Mouse (Mus musculus) olfactory bulb, adult 2 months (tissue): ENCODE measurements around the gene Ccdc85a.

Experiments used
- CTCF ChIP-seq: fragments of 200-500 bp; IDR thresholded peaks from 2 replicates; pipeline ENCODE4 v1.5.1; 2012; ENCODE audit warnings: low read depth, mild to moderate bottlenecking, low read length, moderate library complexity; ENCODE audit not compliant: insufficient read depth
- POLR2A ChIP-seq: fragments of 200-500 bp; IDR thresholded peaks from 2 replicates; pipeline ENCODE4 v1.6.1; 2012; ENCODE audit warnings: mild to moderate bottlenecking, low read depth, low read length, moderate library complexity; ENCODE audit not compliant: insufficient read depth

GRCm38 (mm10) chr11:28582218-28582617 is 1.9 kb downstream of the Ccdc85a start:
- no peak for TF ChIP-seq CTCF
- no peak for TF ChIP-seq POLR2A
